Mouse (Mus musculus): ENCODE measurements at regions not wholly inside any gene's neighbourhood (a gene's known extent, or its start where the extent isn't known, plus 50 kb on each side); places are given as distances from the start of the nearest gene placed in this dataset.
A peak's percentile ranks its signal among the peaks of the same experiment; 100 is the strongest.

DNA sequence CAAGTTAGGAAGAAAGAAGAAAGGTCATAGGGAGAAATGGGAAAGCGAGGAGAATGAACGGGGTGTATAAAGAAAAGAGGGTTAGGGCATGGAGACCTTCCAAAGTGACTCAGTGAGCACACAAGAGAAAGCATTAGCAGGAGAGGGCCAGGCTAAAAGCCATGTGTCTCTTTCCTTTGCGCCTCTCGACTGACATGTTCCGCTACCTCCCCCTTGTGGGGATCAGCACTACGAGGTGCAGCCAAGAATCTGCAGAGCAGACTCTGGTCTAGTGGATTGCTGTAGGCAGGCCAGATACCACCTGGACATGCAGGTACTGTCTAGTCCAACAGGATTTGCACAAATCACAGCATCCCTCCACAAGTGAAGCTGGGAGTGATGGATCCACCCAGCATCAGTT is 54.0 kb downstream of the Kcna5 start:
- ATAC-seq (ENCODE audit: poor library complexity, severe bottlenecking): no peak

DNA sequence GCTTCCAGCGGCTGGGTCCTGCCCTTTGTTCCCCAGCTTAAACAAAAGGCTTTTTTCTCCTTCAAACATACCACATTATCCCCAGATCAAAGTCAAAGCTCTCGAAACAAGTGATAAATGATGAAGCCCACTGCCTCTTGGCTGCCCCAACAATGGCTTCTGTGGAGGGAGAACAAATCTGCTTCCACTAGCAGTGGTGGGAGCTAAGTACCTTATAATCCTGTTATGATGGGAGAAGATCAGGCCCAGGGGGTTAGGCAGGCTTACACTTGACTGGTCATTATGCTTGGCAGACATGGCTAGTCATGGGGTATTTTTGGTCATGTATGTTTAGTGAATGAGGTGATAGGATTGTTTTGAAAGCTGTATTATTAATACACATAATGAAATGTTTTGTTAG is 57.7 kb downstream of the Kcna5 start:
- no peak for ATAC-seq (ENCODE audit: poor library complexity, severe bottlenecking)

DNA sequence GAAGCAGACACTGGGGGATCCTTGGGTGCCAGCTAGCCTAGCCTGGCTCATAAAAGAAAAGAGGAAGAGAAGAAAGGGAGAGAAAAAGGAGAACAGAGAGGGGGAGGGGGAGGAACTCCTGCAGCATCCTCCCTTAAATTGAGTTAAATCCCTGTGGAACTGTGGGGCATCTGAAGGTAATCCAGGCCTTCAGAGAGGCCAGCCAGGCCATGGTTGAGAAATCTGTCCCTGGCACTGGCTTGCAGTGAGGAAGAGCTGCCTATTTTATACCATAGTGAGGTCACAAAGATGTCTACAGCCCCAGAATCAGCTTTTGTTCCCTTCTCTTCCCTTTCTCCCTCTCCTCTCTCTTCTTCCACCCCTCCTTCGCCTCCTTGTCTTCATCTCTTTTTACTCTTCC is 58.5 kb downstream of the Kcna5 start:
- ATAC-seq (ENCODE audit: poor library complexity, severe bottlenecking): no peak

DNA sequence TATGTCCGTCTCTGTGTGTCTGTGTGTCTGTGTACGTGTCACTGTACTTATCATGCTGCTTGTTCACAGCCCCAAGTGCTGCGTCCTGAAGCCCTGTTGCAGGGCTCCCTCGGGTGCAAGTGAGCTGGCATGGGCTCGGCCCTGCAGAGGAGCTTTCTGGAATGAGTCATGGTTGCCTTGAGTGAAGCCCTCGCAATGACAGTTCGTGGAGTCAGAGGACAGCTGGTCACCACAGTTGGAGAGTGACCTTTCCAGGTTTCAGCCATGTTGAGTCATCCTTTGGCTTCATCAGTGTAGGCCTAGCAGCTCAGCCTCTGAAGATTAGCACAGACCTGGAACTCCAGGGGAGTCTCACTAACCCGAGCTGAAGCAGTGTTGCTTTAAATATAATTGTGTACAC is 59.7 kb downstream of the Kcna5 start:
- ATAC-seq (ENCODE audit: poor library complexity, severe bottlenecking): no peak

DNA sequence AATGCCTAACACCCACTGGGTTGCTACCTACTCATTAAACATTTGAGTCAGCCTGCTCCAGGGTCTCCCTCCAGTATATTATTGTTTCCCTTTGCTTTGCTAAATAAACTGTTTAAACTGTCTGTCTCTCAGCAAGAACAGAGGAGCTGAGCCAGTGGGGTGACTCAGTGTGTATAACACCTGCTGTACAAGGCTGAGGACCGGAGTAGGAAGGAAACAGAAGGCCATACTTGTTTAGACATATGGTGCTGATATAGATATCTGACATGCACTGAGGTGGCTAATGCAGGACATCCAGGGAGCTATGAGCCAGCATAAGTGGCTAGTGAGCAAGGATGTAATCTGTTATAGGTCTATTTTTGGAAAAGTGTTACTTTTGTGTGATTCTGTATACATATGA is 81.5 kb downstream of the Kcna5 start:
- ATAC-seq (ENCODE audit: poor library complexity, severe bottlenecking): no peak

DNA sequence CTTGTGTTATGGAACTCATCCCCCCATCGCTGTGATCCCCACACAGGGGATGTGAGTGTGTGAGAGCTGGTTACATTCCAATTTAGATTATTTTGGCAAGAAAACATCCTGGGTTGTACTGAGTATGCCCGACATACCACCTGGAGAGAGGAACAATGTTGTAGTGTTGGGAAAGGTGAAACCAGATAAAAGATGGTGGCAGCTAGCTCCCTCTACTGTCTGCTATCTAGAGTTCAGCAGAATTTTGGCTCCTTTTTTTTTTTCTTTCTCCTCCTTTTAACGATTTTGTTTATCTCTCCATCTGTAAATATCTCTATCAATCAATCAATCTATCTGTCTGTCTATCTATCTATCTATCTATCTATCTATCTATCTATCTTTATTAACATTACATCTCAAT is 89.7 kb downstream of the Kcna5 start:
- no peak for ATAC-seq (ENCODE audit: poor library complexity, severe bottlenecking)

DNA sequence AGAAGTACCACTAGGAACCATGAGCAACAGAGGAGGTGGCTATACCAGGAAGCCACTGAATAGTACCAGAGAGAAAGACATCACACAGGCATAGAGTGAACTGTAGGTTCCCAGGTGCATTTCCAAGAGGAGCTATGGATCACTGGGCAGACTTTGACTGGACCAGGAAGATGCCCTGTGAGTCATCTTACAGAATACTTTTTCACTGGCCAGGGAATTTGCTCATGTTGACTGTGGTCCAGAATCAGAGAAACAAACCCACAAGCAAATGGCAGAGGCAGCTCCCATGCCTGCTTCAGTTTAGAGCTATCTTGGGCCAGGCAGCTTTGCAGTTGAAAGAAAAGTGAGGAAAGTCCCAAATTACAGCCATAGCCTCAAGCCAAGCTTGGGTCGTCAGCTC is 95.0 kb downstream of the Kcna5 start:
- ATAC-seq (ENCODE audit: poor library complexity, severe bottlenecking): no peak

DNA sequence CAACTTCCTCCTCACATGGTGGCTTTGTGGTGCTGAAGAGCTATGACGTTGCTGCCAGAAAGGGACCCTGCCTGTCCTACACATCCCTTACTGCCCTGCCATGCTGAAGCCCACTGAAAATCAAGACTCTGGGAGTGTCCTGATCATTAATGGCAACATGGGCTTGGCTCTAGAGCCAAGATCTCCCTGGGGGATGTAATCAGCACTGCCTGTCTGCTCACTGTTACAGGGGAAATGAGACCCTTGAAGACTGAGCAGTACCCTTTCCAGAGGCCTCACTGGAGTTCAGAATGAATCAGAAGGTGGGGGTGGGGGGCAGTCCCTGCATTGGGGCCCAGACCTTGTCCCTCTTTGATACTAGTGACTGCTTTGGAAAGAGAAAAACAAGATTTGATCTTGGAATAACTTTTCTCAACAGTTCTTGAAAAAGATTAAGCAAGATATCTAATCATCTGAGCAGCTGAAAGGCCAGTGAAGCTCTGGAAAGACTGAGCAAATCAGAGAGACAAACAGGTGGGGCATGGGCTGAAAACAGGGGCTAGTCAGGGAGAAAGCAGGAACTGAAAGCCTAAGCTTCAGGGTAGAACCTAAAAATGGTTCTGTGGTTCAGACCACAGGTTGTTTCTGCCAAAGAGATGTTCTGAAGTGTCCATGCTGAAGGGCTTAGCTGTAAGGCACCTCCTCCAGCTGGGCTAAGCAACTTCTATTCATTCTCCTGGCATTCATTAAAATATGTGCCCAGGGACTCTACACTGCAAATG is 97.1 kb downstream of the Kcna5 start:
- ATAC-seq (ENCODE audit: poor library complexity, severe bottlenecking): peak; percentile 56

DNA sequence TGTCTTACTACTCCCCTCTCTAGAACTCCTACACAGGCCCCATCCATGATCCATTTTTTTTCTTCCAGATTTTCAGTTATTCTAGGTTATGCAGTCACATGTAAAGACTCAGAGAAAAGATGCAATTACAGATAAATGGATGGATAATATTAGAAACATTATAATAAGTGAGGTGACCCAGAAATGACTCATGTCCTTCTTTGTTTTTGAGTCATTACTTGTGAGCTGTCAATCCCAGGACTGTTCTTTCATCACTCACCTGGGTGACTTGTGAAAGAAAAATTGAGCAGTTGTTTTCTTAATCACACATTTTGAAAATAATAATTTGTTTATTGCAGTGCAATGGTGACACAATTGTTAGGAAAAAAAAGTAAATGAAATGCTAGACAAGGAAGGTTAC is 108.0 kb downstream of the Kcna5 start:
- ATAC-seq (ENCODE audit: poor library complexity, severe bottlenecking): no peak

DNA sequence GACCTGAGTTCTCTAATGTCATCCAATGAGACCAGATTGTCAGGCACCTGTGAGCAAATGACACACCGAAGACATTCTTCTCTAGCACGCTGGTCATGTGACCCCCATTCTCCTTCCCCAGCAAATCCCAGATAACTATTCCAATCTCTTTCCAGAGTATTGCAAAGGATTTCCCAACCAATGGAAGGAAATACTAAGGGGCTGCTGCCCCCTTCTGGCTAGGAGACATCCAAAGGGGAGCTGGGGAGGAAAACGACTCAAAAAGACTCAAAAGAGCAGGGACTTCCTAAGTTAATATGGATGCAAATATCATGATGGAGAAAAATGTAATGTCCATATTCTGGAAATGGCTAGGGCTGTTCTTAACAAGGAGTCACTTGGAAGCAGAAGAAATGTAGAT is 129.5 kb downstream of the Kcna5 start:
- ATAC-seq (ENCODE audit: poor library complexity, severe bottlenecking): no peak

DNA sequence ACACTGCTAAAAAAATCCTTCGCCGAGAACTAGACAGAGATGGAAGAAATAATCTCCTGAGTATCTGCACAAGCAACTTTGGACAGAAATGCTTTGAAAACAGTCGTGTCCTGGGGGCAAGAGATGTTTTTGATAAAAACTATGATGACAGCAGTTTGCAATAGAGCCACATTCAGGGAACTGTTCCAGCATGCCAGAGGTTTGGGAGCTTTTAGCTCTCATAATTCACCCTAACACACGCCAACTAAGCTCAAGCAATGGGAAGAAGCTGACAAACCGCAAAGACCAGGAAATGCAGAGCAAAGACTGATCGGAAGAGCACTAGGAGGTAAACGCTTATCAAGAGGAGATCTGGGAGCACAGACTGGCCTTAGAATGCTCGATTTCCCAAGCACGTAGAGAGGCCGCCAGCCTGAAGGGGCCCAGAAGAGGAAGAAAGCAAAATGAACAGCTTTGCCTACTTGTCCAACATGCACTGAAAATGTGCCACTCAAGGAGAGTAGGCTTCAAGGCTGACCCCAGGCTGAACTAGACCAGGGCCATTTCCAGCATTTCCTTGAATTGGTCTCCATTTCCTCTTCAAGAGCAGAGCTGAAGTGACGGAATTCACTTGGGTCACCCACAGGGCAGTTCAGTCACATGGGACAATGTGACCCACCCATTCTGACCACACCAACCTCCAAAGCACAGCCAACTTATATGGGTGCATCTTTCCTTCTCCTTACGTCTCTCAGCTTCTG is 130.7 kb downstream of the Kcna5 start:
- ATAC-seq (ENCODE audit: poor library complexity, severe bottlenecking): no peak

DNA sequence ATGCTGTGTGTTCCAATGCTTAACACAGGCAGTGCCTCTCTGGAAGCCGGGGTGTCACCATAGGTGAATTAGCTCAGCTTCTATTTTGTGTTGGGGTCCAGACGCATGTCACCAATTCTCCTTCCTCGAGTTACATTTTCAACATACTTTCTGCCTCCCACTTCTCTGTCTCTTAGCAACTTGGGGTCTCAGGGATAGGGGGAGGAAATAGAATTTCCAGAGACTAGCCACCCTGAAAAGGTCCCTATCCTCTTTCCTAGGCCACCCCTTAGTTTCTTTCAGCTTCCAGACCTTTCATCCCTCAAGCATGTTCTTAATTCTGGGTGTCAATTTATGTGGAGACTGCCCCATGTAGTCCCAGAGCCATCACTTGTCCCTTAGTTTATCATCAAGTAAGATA is 135.6 kb downstream of the Kcna5 start:
- ATAC-seq (ENCODE audit: poor library complexity, severe bottlenecking): no peak

DNA sequence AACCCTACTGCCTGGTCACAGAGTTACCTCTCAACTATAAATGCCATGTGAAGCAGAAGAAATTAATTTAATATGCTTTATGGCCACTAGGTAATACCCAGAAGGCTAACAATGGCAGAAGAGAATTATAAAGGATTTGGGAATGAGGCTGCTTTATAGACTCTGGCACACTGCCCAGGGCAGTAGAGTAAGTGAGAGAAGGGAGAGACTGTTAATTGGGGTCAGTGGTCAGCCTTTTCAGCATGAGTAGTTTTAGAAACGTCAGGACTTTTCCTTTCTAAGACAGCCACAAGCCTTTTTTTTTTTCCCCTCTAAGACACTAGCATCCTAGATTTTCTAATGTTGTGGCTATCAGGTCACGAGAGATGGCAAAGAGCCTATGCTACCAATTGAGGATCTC is 136.6 kb downstream of the Kcna5 start:
- no peak for ATAC-seq (ENCODE audit: poor library complexity, severe bottlenecking)

DNA sequence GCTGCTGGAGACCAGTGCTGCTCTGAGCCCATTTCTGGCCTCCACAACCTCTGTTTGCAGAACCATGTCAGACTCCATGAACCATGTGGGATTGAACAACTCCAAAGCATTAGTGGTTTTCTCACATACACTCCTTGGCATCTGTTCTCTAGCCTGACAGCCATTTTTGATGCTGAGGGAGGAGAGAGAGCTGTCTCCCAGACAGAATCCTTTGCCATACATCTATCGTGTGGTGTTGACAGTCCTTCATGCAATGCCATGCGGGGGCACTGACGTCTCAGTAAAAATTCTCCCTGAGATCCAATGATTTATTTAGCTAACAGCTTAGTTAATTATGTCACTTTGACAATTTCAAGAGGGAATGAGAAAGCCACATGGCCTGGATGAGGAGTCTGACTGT is 140.2 kb downstream of the Kcna5 start:
- ATAC-seq (ENCODE audit: poor library complexity, severe bottlenecking): no peak

DNA sequence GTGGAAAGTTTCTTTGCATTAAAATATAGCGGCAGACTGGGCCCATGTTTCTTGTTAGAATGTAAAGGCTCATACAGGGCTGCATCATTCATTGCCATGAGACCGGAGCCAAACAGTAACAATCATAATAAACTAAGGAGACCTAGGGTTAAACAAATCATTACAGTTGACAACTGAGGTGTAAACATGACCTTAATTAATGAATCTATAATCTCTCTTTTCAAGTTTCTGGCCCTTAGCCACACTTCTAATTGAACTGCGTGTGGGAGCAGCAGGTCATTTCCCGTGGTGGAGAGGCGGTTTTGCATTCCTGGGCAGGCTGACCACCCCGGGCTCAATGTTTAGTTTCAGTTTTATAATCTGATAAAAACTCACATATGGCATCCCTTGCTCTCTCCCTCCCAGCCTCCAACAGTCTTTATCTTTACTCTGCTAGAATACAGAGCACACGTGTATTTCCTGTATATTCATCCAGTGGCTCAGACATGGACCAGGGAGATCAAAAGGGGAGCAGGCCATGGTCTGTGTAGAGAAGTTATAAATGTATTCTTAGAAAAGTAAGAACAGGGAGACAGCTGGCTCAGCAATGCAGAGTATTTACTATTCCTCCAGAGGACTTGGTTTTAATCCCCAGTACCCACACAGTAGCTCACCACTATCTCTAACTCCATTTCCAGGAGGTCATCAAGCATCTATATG is 141.0 kb downstream of the Kcna5 start:
- no peak for ATAC-seq (ENCODE audit: poor library complexity, severe bottlenecking)

DNA sequence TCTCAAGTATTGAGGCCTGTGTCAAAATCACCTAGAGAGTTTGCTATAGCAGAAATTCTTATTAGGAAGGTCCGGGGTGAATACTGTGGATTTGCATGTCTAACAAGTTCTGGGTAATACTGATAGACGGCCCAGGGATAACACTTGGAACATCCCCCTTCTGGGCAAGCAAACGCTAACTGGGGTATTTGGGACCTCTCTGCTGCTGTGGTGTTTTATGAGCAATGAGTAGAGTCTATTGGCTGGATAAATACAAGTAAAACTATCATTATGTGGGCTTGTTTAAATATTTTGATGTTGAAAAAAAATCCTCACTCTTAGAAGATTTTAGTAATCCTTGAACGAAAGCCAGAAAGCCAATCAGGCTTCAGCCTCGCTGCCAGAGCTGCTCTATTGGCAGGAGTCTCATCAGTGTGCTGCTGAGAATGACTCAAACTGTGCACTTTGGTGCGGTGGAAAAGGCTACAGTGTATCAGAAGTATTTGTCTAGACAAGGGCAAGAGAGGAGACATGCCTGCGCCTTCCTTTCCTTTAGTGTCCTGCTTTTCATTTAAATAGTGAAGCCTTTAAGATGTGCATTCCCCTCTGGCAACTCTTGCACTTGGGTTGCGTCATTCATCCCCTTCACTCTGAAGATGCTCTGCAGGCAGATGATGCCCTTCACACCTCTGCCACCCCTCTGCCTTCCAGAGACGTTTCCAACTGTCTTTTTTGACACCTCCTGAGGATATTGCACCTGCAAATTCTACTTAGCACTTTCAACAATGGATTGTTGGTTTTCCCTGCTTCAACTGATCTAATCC is 150.8 kb downstream of the Kcna5 start:
- no peak for ATAC-seq (ENCODE audit: poor library complexity, severe bottlenecking)

DNA sequence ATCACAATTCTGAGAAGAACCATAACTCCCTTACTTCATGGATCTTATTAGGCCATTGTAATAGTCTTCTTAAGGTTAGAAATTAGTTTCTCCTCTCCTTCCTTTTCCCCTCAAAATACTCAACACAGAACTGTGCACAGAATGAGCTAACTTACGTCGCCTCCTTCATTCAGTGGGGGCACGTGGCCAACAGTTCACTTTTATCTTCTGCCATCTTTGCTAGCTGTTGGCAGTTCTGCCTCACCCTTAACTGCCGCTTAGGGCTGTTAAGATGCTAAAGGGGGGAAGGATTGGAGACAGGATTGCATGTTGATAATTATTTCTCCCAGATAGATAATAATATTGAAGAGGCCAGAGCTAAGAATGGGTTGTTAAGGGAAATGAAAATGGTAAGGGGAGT is 158.0 kb downstream of the Kcna5 start:
- no peak for ATAC-seq (ENCODE audit: poor library complexity, severe bottlenecking)

DNA sequence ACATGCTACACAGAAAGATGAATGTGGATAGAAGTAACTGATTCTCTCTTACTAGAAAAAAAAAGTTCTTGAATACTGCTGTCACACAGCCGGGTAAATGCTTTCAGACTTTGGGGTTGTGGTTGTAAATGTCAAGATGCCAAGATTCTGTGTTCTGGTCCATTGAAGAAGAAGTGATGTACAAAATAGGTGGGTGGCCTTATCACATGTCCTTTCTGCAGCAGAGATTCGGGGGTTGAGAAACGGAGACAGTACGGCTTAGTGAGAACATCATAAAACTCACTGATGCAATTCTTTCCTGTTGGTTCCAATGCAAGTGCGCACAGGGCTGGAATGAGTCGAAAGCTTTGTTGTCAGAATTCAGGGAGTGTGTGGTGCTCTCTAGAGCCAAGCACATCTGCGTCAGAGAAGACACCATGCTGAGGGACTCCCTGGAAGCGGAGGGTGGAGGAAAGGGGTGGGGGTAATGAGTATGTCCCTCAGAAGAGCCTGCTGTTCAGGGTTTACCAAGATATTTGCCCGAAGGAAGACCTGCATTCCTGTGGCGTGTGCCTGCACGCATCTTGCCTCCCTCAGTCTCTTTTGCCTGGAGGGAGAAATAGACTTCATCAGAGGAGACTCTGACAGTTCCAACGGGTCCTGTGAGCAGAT is 160.1 kb downstream of the Kcna5 start:
- ATAC-seq (ENCODE audit: poor library complexity, severe bottlenecking): no peak

DNA sequence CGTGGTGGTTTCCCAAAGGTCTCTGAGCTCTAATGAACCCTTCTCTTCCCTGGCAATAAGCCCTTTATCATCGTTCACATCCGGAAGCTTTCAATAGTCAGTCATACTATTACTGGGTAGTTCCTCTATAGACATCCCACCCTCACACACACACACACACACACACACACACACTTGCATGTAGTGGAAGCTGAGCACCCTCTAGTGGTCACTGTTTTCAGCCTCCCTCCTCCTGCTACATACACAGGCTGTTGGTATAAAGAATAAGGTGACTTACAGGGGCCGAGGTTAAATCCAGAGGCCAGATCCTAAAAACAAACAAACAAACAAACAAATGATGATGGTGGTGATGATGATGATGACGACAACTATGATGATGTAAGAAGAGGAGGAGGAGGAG is 163.2 kb downstream of the Kcna5 start:
- no peak for ATAC-seq (ENCODE audit: poor library complexity, severe bottlenecking)

DNA sequence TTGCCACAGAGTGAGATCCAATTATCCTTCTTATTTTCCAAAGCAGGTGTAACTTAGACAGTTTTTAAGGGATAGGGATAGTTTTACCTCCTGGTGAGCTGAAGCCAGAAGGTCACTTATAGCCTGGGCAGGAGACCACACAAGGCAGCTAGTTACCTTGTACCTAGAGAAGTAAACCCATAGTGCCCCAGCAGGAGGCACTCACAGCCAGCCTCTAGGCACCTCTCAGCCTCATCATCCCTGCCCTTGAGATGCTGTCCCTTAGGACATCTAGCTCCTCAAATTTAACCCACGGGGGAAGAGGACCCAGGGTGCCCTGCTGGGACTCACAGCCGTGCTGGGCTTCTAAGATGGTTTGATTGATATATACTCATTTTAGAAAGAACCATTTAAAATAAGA is 163.7 kb downstream of the Kcna5 start:
- ATAC-seq (ENCODE audit: poor library complexity, severe bottlenecking): no peak

DNA sequence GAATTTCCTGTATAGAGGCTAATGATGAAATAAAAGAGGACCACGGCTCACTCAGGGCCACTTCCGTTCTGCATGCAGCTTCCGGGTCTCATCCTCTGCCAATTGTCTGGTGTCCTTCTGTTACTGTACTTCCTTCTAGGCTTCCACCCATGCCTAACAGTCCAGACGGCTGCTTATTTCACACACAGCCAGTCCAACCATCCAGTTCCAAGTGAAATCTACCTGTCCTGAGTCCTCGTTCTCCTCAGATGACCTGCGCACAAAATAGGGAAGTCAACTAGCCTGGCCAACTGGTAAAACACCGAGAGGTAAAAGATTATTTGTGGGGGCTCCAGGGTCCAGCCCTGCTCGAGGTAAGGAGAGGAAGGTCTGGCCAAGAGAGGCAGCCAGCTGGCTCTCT is 169.7 kb downstream of the Kcna5 start:
- no peak for ATAC-seq (ENCODE audit: poor library complexity, severe bottlenecking)

Data from megakaryocyte, adult 5-6 weeks (primary cell).